Mouse (Mus musculus) T-helper 1 cell (primary cell): ENCODE data around the gene Sfxn2.

ENCODE experiments used
- in situ Hi-C: fragments of 300-600 bp; cut with MboI, MseI; formaldehyde crosslinking; loops from one replicate; pipeline ENCODE4 v1.15.1; 2025; ENCODE audit warnings: high pct_unique_total_duplicates

Gene Sfxn2

GRCm38 (mm10) chr19:46625015-46625414 lies 51.9 kb downstream of the Sfxn2 start:
- in situ Hi-C loops: no loop called here

GRCm38 (mm10) chr19:46625519-46625918 lies 52.4 kb downstream of the Sfxn2 start:
- in situ Hi-C loops: no loop called here

GRCm38 (mm10) chr19:46628403-46628802 lies 55.2 kb downstream of the Sfxn2 start:
- in situ Hi-C loops: no loop called here

- in situ Hi-C loops: no loop called here
These were observed 56.6 kb downstream of the Sfxn2 start for GRCm38 (mm10) chr19:46629807-46630206.

- in situ Hi-C loops: no loop called here
These were observed 58.5 kb downstream of the Sfxn2 start for GRCm38 (mm10) chr19:46631637-46632036.

GRCm38 (mm10) chr19:46635766-46636165 lies 62.6 kb downstream of the Sfxn2 start:
- in situ Hi-C loops: no loop called here

- in situ Hi-C loops: no loop called here
These were observed 64.4 kb downstream of the Sfxn2 start for GRCm38 (mm10) chr19:46637598-46637997.

- in situ Hi-C loops: no loop called here
These were observed 65.9 kb downstream of the Sfxn2 start for GRCm38 (mm10) chr19:46639053-46639452.

GRCm38 (mm10) chr19:46639496-46639895 lies 66.3 kb downstream of the Sfxn2 start:
- in situ Hi-C loops: no loop called here

- in situ Hi-C loops: no loop called here
These were observed 67.6 kb downstream of the Sfxn2 start for GRCm38 (mm10) chr19:46640780-46641179.

- in situ Hi-C loops: no loop called here
These were observed 68.4 kb downstream of the Sfxn2 start for GRCm38 (mm10) chr19:46641420-46642085.

GRCm38 (mm10) chr19:46642136-46642753 lies 69.1 kb downstream of the Sfxn2 start:
- in situ Hi-C loops: no loop called here

GRCm38 (mm10) chr19:46643236-46643635 lies 70.1 kb downstream of the Sfxn2 start:
- in situ Hi-C loops: no loop called here

GRCm38 (mm10) chr19:46644343-46644792 lies 71.2 kb downstream of the Sfxn2 start:
- in situ Hi-C loops: no loop called here

- in situ Hi-C loops: no loop called here
These were observed 71.8 kb downstream of the Sfxn2 start for GRCm38 (mm10) chr19:46644793-46645602.

GRCm38 (mm10) chr19:46646041-46646481 lies 72.9 kb downstream of the Sfxn2 start:
- in situ Hi-C loops: no loop called here

- in situ Hi-C loops: no loop called here
These were observed 74.1 kb downstream of the Sfxn2 start for GRCm38 (mm10) chr19:46647254-46647653.
